Mouse (Mus musculus): Measurements from ENCODE around the gene Aplp1. TPM values are rescaled to one million over a fixed set of nuclear protein-coding genes. Genes with fewer than 3 reads are reported as not detected.

The Aplp1 gene
- polyA plus RNA-seq, 1 experiment from 2014 or later, result 18.0 TPM

GRCm38 (mm10) chr7:30413596-30413995 lies 31.7 kb downstream of the Aplp1 start, which contains the start of gene Tyrobp:
Gene Tyrobp, plus strand, starts transcription at chr7:30413760.
- H3K9me3 ChIP-seq (ENCODE audit: control insufficient read depth, low read length), result no peaks in the 10 kb centered on the region
- H3K4me2 ChIP-seq (ENCODE audit: low read depth, severe bottlenecking), result no peak within 1 kb of the TSS
- no peak within 1 kb of the TSS for H3K9ac ChIP-seq (ENCODE audit: low read length)
- no peak within 1 kb of the TSS for H3K27ac ChIP-seq (replicated peaks; ENCODE audit: low read depth, low read length)
- no peaks in the 10 kb centered on the region for H3K27me3 ChIP-seq (ENCODE audit: control insufficient read depth, insufficient read depth, low read length)
- ATAC-seq (ENCODE audit: insufficient number of reproducible peaks, low FRiP score, low TSS enrichment, low read depth), result no peak
- no peaks in the 10 kb centered on the region for H3K36me3 ChIP-seq (ENCODE audit: control insufficient read depth, insufficient read depth, low read length)
- no peaks in the 10 kb centered on the region for H3K4me1 ChIP-seq (ENCODE audit: control insufficient read depth, insufficient read depth, low read length)
- 76% methylated on average over 5 of the region's 5 CpGs for WGBS
- no peak for DNase-seq (ENCODE audit: low spot score)
- no peak within 1 kb of the TSS for H3K4me3 ChIP-seq (ENCODE audit: low read depth, low read length)

GRCm38 (mm10) chr7:30412735-30413147 lies 32.6 kb downstream of the Aplp1 start:
- Histone ChIP-seq H3K36me3 (ENCODE audit: control insufficient read depth, insufficient read depth, low read length) (no peaks in the 10 kb centered on the region), H3K4me1 (ENCODE audit: control insufficient read depth, insufficient read depth, low read length) (no peaks in the 10 kb centered on the region), H3K4me3 (ENCODE audit: low read depth, low read length) (no peak overlapping the region), H3K27ac (replicated peaks; ENCODE audit: low read depth, low read length) (no peak overlapping the region), H3K9ac (ENCODE audit: low read length) (no peak overlapping the region), H3K27me3 (ENCODE audit: control insufficient read depth, insufficient read depth, low read length) (no peaks in the 10 kb centered on the region), H3K4me2 (ENCODE audit: low read depth, severe bottlenecking) (no peak overlapping the region), H3K9me3 (ENCODE audit: control insufficient read depth, low read length) (no peaks in the 10 kb centered on the region)
- DNase-seq (ENCODE audit: low spot score) (no peak), ATAC-seq (ENCODE audit: insufficient number of reproducible peaks, low FRiP score, low TSS enrichment, low read depth) (no peak)
- 56% methylated on average over 4 of the region's 4 CpGs for WGBS

GRCm38 (mm10) chr7:30411023-30411422 lies 34.3 kb downstream of the Aplp1 start:
- Histone ChIP-seq H3K36me3 (ENCODE audit: control insufficient read depth, insufficient read depth, low read length) (no peaks in the 10 kb centered on the region), H3K4me3 (ENCODE audit: low read depth, low read length) (no peak overlapping the region), H3K27ac (replicated peaks; ENCODE audit: low read depth, low read length) (no peak overlapping the region), H3K9me3 (ENCODE audit: control insufficient read depth, low read length) (no peaks in the 10 kb centered on the region), H3K27me3 (ENCODE audit: control insufficient read depth, insufficient read depth, low read length) (no peaks in the 10 kb centered on the region), H3K4me1 (ENCODE audit: control insufficient read depth, insufficient read depth, low read length) (no peaks in the 10 kb centered on the region), H3K4me2 (ENCODE audit: low read depth, severe bottlenecking) (no peak overlapping the region), H3K9ac (ENCODE audit: low read length) (no peak overlapping the region)
- no peak for DNase-seq (ENCODE audit: low spot score)
- ATAC-seq (ENCODE audit: insufficient number of reproducible peaks, low FRiP score, low TSS enrichment, low read depth), result no peak
- 82% methylated on average over 3 of the region's 3 CpGs for WGBS

- ATAC-seq (ENCODE audit: insufficient number of reproducible peaks, low FRiP score, low TSS enrichment, low read depth), result no peak
- Histone ChIP-seq H3K36me3 (ENCODE audit: control insufficient read depth, insufficient read depth, low read length) (no peaks in the 10 kb centered on the region), H3K4me1 (ENCODE audit: control insufficient read depth, insufficient read depth, low read length) (no peaks in the 10 kb centered on the region), H3K27me3 (ENCODE audit: control insufficient read depth, insufficient read depth, low read length) (no peaks in the 10 kb centered on the region), H3K9ac (ENCODE audit: low read length) (no peak overlapping the region), H3K9me3 (ENCODE audit: control insufficient read depth, low read length) (no peaks in the 10 kb centered on the region), H3K27ac (replicated peaks; ENCODE audit: low read depth, low read length) (no peak overlapping the region), H3K4me2 (ENCODE audit: low read depth, severe bottlenecking) (no peak overlapping the region), H3K4me3 (ENCODE audit: low read depth, low read length) (no peak overlapping the region)
- DNase-seq (ENCODE audit: low spot score), result no peak
- 34% methylated on average over 2 of the region's 2 CpGs for WGBS
Measured at GRCm38 (mm10) chr7:30409789-30410188, 35.5 kb downstream of the Aplp1 start.

- H3K27ac ChIP-seq (replicated peaks; ENCODE audit: low read depth, low read length), result no peak overlapping the region
- H3K9ac ChIP-seq (ENCODE audit: low read length), result no peak overlapping the region
- no peak overlapping the region for H3K4me2 ChIP-seq (ENCODE audit: low read depth, severe bottlenecking)
- no peak for ATAC-seq (ENCODE audit: insufficient number of reproducible peaks, low FRiP score, low TSS enrichment, low read depth)
- no peaks in the 10 kb centered on the region for H3K4me1 ChIP-seq (ENCODE audit: control insufficient read depth, insufficient read depth, low read length)
- DNase-seq (ENCODE audit: low spot score), result no peak
- no peaks in the 10 kb centered on the region for H3K36me3 ChIP-seq (ENCODE audit: control insufficient read depth, insufficient read depth, low read length)
- H3K27me3 ChIP-seq (ENCODE audit: control insufficient read depth, insufficient read depth, low read length), result no peaks in the 10 kb centered on the region
- no peaks in the 10 kb centered on the region for H3K9me3 ChIP-seq (ENCODE audit: control insufficient read depth, low read length)
- no peak overlapping the region for H3K4me3 ChIP-seq (ENCODE audit: low read depth, low read length)
- WGBS, result 74% methylated on average over 3 of the region's 3 CpGs
Measured at GRCm38 (mm10) chr7:30408639-30409038, 36.7 kb downstream of the Aplp1 start.

DNA sequence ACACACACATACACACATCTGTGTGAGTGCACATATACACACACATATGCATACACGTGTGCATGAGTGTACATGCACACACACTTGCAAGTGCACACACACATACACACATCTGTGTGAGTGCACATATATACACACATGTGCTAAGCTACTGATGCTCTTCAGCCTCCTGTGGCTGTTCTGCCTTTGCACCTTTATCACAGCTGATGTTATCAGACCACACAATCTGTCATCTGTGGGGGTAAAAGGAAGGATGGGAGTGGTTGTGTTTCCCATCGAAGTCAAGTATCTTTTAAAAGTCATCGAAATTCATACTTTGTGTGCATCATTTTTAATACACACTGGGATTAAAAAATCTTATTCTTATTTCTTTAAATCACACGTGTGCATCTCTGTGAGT lies 43.0 kb downstream of the Aplp1 start:
- WGBS, result 74% methylated on average over 4 of the region's 4 CpGs
- no peak for ATAC-seq (ENCODE audit: insufficient number of reproducible peaks, low FRiP score, low TSS enrichment, low read depth)
- no peaks in the 10 kb centered on the region for H3K36me3 ChIP-seq (ENCODE audit: control insufficient read depth, insufficient read depth, low read length)

GRCm38 (mm10) chr7:30399671-30400070 lies 45.7 kb downstream of the Aplp1 start:
- no peak overlapping the region for H3K27ac ChIP-seq (replicated peaks; ENCODE audit: low read depth, low read length)
- no peak for DNase-seq (ENCODE audit: low spot score)
- no peaks in the 10 kb centered on the region for H3K27me3 ChIP-seq (ENCODE audit: control insufficient read depth, insufficient read depth, low read length)
- no peak for ATAC-seq (ENCODE audit: insufficient number of reproducible peaks, low FRiP score, low TSS enrichment, low read depth)
- no peaks in the 10 kb centered on the region for H3K4me1 ChIP-seq (ENCODE audit: control insufficient read depth, insufficient read depth, low read length)
- 62% methylated on average over 7 of the region's 7 CpGs for WGBS
- H3K4me3 ChIP-seq (ENCODE audit: low read depth, low read length), result no peak overlapping the region
- no peaks in the 10 kb centered on the region for H3K36me3 ChIP-seq (ENCODE audit: control insufficient read depth, insufficient read depth, low read length)
- no peak overlapping the region for H3K4me2 ChIP-seq (ENCODE audit: low read depth, severe bottlenecking)
- H3K9me3 ChIP-seq (ENCODE audit: control insufficient read depth, low read length), result no peaks in the 10 kb centered on the region
- H3K9ac ChIP-seq (ENCODE audit: low read length), result no peak overlapping the region

More for the DNA sequence above, 43.0 kb downstream of the Aplp1 start:
- Histone ChIP-seq H3K27ac (replicated peaks; ENCODE audit: low read depth, low read length) (no peak overlapping the region), H3K4me2 (ENCODE audit: low read depth, severe bottlenecking) (no peak overlapping the region), H3K27me3 (ENCODE audit: control insufficient read depth, insufficient read depth, low read length) (no peaks in the 10 kb centered on the region), H3K4me3 (ENCODE audit: low read depth, low read length) (no peak overlapping the region), H3K9ac (ENCODE audit: low read length) (no peak overlapping the region), H3K4me1 (ENCODE audit: control insufficient read depth, insufficient read depth, low read length) (no peaks in the 10 kb centered on the region), H3K9me3 (ENCODE audit: control insufficient read depth, low read length) (no peaks in the 10 kb centered on the region)
- no peak for DNase-seq (ENCODE audit: low spot score)

DNA sequence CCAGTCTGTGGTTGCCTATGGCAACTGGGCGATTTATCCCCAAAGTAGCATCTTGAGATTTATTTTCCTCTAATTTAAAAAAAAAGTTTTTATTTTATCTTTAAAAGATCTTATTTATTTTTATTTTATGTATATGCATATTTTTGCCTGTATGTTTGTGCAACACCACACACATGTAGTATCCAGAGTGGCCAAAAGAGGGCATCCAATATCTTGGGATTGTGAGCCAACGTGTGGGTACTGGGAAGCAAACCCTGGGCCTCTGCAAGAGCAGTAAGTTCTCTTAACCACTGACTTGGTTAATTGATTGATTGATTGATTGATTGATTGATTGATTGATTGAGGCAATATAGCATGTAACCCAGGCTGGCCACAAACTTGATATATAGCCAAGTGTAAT lies 50.5 kb downstream of the Aplp1 start:
- WGBS, result 44% methylated on average over 2 of the region's 2 CpGs
- Histone ChIP-seq H3K36me3 (ENCODE audit: control insufficient read depth, insufficient read depth, low read length) (no peaks in the 10 kb centered on the region), H3K9me3 (ENCODE audit: control insufficient read depth, low read length) (no peaks in the 10 kb centered on the region), H3K9ac (ENCODE audit: low read length) (no peak overlapping the region), H3K4me3 (ENCODE audit: low read depth, low read length) (no peak overlapping the region), H3K27ac (replicated peaks; ENCODE audit: low read depth, low read length) (no peak overlapping the region), H3K4me1 (ENCODE audit: control insufficient read depth, insufficient read depth, low read length) (no peaks in the 10 kb centered on the region), H3K27me3 (ENCODE audit: control insufficient read depth, insufficient read depth, low read length) (no peaks in the 10 kb centered on the region), H3K4me2 (ENCODE audit: low read depth, severe bottlenecking) (no peak overlapping the region)
- ATAC-seq (ENCODE audit: insufficient number of reproducible peaks, low FRiP score, low TSS enrichment, low read depth) (no peak), DNase-seq (ENCODE audit: low spot score) (no peak)

- no peak for DNase-seq (ENCODE audit: low spot score)
- 71% methylated on average over 11 of the region's 11 CpGs for WGBS
- Histone ChIP-seq H3K27ac (replicated peaks; ENCODE audit: low read depth, low read length) (no peak overlapping the region), H3K36me3 (ENCODE audit: control insufficient read depth, insufficient read depth, low read length) (no peaks in the 10 kb centered on the region), H3K9me3 (ENCODE audit: control insufficient read depth, low read length) (no peaks in the 10 kb centered on the region), H3K9ac (ENCODE audit: low read length) (no peak overlapping the region), H3K27me3 (ENCODE audit: control insufficient read depth, insufficient read depth, low read length) (no peaks in the 10 kb centered on the region), H3K4me2 (ENCODE audit: low read depth, severe bottlenecking) (no peak overlapping the region), H3K4me1 (ENCODE audit: control insufficient read depth, insufficient read depth, low read length) (no peaks in the 10 kb centered on the region), H3K4me3 (ENCODE audit: low read depth, low read length) (no peak overlapping the region)
- no peak for ATAC-seq (ENCODE audit: insufficient number of reproducible peaks, low FRiP score, low TSS enrichment, low read depth)
Measured at GRCm38 (mm10) chr7:30394379-30394778, 51.0 kb downstream of the Aplp1 start.

Data from limb, embryonic 11.5 days (tissue).